Mouse (Mus musculus): ENCODE measurements around the gene Ntf5.

The Ntf5 gene

DNA sequence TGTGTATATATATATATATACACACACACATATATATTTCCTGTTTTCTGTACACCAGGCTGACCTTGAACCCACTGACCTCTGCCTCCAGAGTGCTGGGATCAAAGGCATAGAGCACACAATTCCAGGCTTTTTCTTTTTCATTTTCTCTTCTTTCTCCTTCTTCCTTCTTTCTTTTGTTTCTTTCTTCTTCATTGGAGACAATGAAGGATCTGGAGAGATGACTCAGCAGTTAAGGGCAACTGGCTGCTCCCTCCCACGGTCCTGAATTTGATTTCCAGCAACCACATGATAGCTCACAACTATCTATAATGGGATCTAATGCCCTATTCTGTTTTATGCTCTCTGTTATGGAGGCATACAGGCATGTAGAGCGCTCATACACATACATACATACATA is 16.7 kb upstream of the Ntf5 start:
- in situ Hi-C loops (cut with MboI; ENCODE audit: low pct_unique_long_range_greater_than_20kb in 1 of 2, low sequenced_read_pairs in 2 of 2, unreplicated experiment in 1 of 2), result no loop called here

DNA sequence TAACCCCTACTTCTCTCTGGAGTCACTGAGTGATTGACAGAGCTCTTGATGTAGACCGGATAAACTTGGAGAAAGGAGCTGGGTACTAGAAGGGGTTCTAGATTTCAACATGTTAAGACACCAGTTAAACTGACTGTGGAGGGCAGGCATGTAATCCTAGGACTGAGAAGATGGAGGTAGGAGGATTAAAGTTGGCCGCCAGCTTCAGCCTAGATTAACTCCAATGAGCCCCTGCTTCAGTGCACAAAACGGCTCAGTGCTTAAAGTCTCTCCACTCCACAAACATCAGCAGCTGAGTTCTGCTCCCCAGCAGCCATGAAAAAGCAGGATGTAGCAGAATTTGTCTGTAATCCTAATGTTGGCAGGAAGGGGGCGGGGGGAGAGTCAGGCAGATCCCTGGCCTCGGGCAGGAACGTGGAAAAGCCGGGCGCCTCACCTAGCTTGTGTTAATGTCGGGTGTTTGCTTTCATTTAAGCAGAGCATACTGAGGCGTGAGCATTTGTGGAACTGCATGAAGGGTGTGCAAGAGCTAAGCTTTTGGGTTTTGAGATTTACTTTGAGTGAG is 11.9 kb upstream of the Ntf5 start:
- in situ Hi-C loops (cut with MboI; ENCODE audit: low pct_unique_long_range_greater_than_20kb in 1 of 2, low sequenced_read_pairs in 2 of 2, unreplicated experiment in 1 of 2), result no loop called here

DNA sequence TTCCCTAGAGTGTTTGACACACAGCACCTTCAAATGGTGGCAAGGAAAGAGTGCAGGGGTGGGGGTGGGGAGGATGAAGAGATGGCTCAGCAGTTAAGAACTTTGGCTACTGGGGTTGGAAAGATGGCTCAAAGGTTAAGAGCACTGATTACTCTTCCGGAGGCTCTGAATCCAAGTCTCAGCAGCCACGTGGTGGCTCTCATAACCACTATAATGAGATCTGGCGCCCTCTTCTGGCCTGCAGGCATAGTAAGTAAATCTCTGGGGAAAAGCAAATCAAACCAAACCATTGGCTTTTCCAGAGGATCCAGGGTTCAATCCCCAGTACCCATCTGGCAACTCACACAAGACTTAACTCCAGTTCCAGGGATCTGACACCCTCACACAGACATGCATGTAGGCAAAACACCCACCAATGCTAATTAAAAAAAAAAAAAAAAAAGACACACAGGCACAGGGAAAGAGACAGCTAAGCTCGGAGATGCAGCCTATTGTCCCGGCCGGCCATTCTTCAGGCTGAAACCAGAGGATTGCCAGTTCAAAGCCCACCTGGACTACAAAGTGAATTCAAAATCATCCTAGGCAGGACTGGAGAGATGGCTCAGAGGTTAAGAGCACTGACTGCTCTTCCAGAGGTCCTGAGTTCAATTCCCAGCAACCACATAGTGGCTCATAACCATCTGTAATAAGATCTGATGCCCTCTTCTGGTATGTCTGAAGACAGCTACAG is 9.8 kb upstream of the Ntf5 start:
- in situ Hi-C loops (cut with MboI; ENCODE audit: low pct_unique_long_range_greater_than_20kb in 1 of 2, low sequenced_read_pairs in 2 of 2, unreplicated experiment in 1 of 2), result no loop called here

DNA sequence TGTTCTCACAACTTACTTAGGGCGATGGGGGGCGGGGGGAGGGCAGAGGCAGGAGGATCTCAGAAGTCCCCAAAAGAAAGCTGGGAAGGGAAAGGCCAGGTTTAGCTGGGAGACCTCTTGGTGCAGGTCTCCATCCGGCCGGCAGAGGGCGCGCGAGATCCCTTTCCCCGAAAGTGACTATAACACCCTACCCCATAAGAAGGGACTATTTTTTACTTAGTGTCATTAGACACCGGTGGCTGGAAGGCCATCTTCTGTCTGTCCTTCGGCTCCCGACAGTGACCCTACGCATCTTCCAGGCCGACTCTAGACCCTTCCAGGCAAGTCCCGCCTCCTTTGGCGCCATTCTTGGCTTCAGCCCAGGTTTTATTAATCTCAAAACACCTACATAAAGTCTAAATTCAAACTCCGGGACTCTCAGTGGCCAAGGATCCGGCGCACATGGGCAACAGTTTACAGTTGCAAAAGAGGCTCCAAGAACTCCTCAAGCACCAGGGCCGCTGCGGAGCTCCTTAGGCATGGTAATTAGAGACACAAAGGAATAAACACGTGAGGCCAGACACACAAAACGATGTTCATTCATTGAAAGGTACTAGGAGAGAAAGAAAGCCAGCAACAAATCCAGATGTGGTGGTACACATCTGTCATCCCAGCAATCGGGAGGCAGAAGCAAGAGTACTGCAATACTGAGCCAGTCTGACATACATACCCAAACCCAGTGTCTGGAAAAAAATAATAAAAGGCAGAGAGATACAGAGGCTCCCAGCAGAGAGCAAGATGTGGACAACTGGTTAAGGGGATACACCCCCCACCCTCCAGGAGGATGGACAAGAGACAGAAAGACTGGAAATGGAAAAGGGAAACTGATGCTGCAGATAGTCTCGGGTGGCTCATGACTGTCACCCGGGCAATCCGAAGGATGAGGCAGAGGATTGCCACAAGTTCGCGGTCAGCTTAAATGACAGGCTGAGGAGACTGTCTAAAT is 8.1 kb upstream of the Ntf5 start, which contains the start of gene Kcna7:
Gene Kcna7 (plus strand): TSS at position 563 of the 985 bp plus-strand sequence.
- in situ Hi-C loops (cut with MboI; ENCODE audit: low pct_unique_long_range_greater_than_20kb in 1 of 2, low sequenced_read_pairs in 2 of 2, unreplicated experiment in 1 of 2), result no loop called here

DNA sequence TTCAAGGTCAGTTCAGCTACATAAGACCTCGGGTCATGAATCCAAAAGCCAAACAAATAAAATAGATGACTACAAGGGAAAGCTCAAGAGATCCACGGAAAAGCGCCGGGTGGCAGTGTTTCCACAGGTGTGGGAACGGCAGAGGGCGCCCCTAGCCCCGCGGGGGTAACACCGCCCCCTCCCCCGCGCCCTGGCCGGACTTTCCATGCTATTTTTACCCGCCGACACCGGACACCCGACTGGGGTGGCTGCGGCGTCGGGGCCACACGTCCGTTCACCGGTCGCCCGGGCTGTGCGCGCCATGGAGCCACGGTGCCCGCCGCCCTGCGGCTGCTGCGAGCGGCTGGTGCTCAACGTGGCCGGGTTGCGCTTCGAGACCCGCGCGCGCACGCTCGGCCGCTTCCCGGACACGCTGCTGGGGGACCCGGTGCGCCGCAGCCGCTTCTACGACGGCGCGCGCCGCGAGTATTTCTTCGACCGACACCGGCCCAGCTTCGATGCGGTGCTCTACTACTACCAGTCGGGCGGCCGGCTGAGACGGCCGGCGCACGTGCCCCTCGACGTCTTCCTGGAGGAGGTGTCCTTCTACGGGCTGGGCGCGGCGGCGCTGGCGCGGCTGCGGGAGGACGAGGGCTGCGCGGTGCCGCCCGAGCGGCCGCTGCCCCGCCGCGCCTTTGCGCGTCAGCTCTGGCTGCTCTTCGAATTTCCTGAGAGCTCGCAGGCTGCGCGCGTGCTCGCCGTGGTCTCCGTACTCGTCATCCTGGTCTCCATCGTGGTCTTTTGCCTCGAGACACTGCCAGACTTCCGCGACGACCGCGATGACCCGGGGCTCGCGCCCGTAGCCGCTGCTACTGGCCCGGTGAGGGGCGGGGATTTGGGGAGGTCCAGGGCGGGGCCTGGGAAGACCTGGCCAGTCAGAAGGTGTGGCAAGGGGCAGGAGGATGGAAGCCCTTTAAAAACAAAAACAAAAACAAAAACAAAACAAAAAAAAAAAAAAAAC is 7.0 kb upstream of the Ntf5 start:
- in situ Hi-C loops (cut with MboI; ENCODE audit: low pct_unique_long_range_greater_than_20kb in 1 of 2, low sequenced_read_pairs in 2 of 2, unreplicated experiment in 1 of 2), result no loop called here

DNA sequence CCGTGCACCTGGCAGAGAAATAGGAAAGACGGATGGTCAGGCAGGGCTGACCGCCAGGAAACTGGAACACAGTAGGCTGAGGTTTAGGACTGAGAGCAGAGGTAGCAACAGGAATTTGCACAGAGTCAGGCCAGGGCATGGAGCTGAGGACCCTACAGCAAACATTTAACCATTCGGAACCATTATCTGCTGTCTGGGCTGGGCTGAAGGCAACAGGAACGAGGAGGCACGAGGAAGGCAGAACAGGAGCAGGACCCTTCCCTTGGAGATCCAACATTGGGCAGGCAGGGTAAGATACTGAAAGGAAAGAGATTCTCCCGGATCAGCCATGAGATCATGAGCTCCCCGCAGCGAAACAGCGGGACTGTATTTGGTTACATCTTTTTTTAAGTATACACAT is 5.7 kb upstream of the Ntf5 start:
- in situ Hi-C loops (cut with MboI; ENCODE audit: low pct_unique_long_range_greater_than_20kb in 1 of 2, low sequenced_read_pairs in 2 of 2, unreplicated experiment in 1 of 2), result no loop called here

DNA sequence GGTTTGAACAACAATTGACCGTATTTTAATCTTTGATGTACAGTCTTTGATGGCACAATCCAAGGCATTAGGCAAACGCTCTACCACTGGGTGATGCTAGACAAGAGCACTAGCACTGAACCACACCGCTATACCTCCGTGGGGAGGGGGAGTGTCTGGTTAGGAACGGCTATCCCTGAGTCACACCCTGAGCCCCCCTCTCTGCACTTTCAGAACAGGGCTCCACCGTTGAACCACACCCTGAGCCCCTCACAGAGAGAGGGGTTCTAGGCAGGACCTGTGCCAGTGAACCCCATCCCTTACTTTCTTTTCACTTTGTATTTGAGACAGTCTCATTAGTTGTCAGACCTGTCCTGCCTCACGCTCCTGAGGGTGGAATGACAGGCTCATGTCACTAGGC is 5.1 kb upstream of the Ntf5 start:
- in situ Hi-C loops (cut with MboI; ENCODE audit: low pct_unique_long_range_greater_than_20kb in 1 of 2, low sequenced_read_pairs in 2 of 2, unreplicated experiment in 1 of 2), result no loop called here

DNA sequence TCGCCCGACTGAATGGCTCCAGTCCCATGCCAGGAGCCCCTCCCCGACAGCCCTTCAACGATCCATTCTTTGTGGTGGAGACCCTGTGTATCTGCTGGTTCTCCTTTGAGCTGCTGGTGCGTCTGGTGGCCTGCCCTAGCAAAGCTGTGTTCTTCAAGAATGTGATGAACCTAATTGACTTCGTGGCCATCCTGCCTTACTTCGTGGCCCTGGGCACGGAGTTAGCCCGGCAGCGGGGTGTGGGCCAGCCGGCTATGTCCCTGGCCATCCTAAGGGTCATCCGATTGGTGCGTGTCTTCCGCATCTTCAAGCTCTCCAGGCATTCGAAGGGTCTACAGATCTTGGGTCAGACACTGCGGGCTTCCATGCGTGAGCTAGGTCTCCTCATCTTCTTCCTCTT is 4.5 kb upstream of the Ntf5 start:
- in situ Hi-C loops (cut with MboI; ENCODE audit: low pct_unique_long_range_greater_than_20kb in 1 of 2, low sequenced_read_pairs in 2 of 2, unreplicated experiment in 1 of 2), result no loop called here

DNA sequence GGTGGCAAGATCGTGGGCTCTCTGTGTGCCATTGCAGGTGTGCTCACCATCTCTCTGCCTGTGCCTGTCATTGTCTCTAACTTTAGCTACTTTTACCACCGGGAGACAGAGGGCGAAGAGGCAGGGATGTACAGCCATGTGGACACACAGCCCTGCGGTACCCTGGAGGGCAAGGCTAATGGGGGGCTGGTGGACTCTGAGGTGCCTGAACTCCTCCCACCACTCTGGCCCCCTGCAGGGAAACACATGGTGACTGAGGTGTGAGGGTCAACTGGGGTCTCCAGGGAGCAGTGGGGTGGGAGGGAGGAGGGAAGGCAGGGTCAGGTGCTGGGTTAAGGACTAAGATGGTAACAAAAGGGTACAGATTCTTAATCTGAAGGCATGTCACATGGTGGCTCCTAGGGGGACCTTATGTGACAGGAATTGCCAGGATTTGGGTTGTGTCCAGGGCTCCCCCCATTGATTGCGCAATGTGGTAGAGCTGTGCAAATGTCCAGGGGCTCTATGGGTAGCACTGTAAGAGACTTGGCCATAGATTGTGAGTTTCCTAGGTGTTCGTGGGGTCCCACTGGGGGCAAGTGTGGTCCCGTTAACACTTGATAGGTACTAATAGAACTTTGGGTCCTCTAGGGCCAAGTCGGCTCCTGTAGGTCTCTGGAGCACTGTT is 3.9 kb upstream of the Ntf5 start:
- in situ Hi-C loops (cut with MboI; ENCODE audit: low pct_unique_long_range_greater_than_20kb in 1 of 2, low sequenced_read_pairs in 2 of 2, unreplicated experiment in 1 of 2), result no loop called here

DNA sequence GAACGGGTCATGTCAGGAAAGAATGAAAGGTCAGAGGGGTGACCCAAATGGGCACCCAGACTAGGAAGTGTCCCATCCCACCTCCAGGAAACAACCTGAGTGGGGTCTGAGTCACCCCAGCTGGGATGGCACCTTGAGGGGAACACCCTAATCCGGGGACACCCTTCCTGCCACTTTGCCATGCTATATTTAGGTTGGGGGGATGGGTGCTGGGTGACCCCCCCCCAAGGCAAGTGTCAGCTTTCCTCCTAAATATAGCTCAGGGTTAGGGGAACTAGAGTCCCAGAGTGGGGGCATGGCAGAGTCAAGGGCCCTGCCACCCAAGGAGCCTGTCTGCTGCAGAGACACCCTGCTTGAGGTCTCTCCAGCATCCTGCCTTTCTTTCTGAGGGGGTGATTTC is 1.1 kb upstream of the Ntf5 start:
- in situ Hi-C loops (cut with MboI; ENCODE audit: low pct_unique_long_range_greater_than_20kb in 1 of 2, low sequenced_read_pairs in 2 of 2, unreplicated experiment in 1 of 2), result no loop called here

DNA sequence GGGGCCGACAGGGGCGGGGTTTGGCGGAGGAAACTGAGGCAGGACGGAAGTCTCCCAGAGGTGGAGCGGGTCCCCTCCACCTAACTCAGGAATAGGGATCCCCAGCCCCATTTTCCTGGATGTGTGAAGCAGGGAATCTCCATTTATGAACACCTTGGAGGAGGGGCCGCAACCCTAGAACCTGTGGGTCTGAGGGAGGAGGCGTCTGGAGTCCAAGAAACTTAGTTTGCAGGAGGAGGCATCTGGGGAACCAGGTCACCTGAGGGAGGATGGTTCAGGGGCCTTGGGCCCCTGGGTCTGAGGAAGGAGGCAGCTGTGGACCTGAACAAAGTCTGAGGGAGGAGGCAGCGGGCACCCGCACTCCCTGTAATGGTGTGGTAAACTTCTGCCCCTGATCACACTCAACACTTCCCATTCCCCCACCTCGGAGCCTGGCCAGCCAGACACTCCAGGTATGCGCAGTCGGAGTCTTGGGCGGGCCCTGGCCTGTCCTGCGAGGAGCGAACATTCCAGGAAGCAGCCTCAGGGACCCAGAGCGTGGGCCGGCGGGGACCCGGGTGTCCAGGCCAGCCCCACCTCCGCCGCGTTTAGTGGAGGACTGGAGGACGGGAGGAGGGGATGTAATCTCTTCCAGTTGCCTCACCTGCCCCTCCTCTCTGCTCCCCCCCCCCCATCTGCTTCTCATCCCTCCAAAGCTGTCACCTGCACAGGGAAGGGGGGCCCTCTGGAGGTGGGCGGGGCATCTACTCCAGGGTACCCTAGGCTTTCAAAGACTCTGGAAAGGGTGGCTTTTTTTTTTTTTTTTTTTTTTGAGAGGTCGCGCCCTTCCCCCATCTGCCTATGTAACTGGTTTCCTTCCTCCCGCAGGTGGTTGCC is 607 bp downstream of the Ntf5 start:
- in situ Hi-C loops (cut with MboI; ENCODE audit: low pct_unique_long_range_greater_than_20kb in 1 of 2, low sequenced_read_pairs in 2 of 2, unreplicated experiment in 1 of 2), result no loop called here

DNA sequence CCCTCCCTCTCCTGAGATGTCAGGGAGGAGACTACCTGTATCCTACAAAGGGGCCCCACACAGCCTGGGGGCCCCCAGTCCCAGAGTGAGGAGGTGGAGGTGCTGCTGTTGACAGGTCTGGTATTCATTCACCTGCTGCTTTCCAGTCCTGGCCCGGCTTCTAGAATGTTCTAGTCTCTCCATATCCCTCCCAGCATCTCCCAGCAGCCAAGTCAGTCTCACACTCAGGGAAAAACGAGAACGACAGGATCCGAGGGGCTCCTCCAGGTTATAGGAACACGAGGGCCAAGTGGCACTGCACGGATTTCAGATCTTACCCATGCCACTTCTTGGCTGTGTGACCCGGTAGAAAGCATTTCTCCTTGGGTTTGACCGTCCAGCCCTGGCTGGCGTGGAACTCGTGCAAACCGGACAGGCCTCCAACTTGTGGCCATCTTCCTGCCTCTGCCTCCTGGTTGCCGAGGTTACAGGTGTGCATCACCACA is 1.3 kb downstream of the Ntf5 start:
- in situ Hi-C loops (cut with MboI; ENCODE audit: low pct_unique_long_range_greater_than_20kb in 1 of 2, low sequenced_read_pairs in 2 of 2, unreplicated experiment in 1 of 2), result no loop called here

DNA sequence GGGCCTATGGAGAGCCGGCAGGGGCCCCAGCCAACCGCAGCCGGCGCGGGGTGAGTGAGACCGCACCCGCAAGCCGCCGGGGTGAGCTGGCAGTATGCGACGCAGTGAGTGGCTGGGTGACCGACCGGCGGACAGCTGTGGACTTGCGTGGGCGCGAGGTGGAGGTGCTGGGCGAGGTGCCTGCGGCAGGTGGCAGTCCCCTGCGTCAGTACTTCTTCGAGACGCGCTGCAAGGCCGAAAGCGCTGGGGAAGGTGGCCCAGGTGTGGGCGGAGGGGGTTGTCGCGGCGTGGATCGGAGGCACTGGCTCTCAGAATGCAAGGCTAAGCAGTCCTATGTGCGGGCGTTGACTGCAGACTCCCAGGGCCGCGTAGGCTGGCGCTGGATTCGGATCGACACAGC is 2.1 kb downstream of the Ntf5 start:
- in situ Hi-C loops (cut with MboI; ENCODE audit: low pct_unique_long_range_greater_than_20kb in 1 of 2, low sequenced_read_pairs in 2 of 2, unreplicated experiment in 1 of 2), result no loop called here

DNA sequence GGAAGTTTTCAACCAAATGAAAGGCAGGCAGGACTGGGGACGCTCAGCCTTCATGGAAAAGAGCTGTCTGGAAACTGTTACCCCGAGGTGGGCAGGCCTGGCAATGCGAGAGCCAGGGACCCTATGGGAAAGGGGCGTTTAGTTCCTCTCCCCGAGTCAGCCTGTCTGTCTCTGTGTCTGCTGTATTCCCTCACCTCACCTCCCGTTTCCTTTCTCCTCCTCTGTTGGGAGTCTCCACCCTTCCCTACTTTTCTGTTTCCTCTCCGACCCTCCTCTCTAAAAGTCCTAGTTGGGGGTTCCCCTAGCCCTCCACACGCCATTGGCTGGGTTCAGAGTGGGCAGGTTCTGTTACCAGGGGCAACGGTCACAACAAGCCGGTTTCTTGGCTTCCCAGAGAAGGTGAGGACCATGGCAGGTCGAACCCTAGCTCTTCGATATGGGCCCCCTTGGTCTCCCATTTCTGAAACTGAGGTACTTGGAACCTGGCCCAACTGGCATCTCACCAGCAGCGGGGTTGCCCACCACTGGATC is 4.5 kb downstream of the Ntf5 start:
- in situ Hi-C loops (cut with MboI; ENCODE audit: low pct_unique_long_range_greater_than_20kb in 1 of 2, low sequenced_read_pairs in 2 of 2, unreplicated experiment in 1 of 2), result no loop called here

DNA sequence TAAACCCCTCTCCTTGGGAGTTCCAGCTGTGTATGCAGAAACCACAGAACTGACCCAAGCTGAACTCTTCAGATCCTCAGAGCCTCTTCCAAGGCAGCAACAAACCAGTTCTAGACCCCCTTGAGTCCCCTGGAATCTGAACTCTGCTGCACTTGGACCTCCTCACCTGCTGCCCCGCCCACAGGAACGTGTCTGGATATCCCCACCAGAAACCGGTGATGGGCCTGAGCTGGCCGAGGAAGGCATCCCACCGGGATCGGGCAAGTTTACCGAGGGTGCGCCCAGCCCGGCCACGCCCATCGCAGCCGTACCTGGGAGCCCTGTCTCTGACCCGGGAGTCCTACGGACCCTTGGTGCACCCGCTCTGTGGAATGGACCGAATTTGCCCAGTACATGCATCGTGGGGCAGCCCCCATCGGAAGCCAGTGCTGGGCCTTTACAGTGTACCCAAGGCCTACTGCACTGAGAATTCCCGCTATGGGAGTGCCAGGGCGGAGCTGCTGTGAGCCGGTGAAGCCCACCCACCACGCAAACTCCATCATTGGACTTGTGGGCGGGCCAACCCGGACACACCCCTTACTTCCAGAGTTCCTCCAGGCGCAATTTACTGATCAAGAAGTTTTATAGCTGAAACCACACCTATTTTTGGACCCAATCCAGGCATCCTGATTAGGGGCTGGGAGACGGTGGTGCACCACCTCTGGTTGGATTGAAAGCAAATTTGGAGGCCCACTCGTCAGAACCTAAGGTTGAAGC is 6.5 kb downstream of the Ntf5 start:
- in situ Hi-C loops (cut with MboI; ENCODE audit: low pct_unique_long_range_greater_than_20kb in 1 of 2, low sequenced_read_pairs in 2 of 2, unreplicated experiment in 1 of 2), result no loop called here

DNA sequence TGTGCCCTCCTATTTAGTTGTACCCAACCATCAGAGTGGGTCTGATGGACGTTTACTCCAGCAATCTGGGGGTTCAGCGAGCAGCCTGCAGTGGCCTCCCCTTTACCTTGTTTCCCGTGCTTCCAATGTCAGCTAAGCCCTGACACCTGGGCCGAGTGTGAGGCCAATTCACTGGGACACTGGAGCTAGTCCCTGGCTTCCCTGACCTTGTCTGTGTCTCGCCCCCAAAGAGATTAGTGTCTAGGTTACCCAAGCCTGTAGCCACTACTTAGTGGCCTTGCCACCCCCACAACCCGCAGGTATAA is 7.1 kb downstream of the Ntf5 start, which contains the start of gene Lhb:
Gene Lhb (plus strand): TSS at position 206 of the 305 bp plus-strand sequence.
- in situ Hi-C loops (cut with MboI; ENCODE audit: low pct_unique_long_range_greater_than_20kb in 1 of 2, low sequenced_read_pairs in 2 of 2, unreplicated experiment in 1 of 2), result no loop called here

Measured in mouse embryonic stem cell (cell line).